Mouse (Mus musculus): ENCODE measurements at regions not wholly inside any gene's neighbourhood (a gene's known extent, or its start where the extent isn't known, plus 50 kb on each side); places are given as distances from the start of the nearest gene placed in this dataset.

- no peak for DNase-seq (ENCODE audit: low spot score)
- intact Hi-C loops (cut with DNase I) = no loop called here
Measured at GRCm38 (mm10) chr13:39225651-39226050, 265.0 kb upstream of the Slc35b3 start.

- no peak for DNase-seq (ENCODE audit: low spot score)
- intact Hi-C loops (cut with DNase I) = no loop called here
Measured at GRCm38 (mm10) chr13:39211076-39211475, 250.4 kb upstream of the Slc35b3 start.

GRCm38 (mm10) chr13:39183715-39184179, 223.1 kb upstream of the Slc35b3 start:
- intact Hi-C loops (cut with DNase I) = no loop called here
- DNase-seq (ENCODE audit: low spot score) = no peak

GRCm38 (mm10) chr13:39161980-39162379, 201.3 kb upstream of the Slc35b3 start:
- no peak for DNase-seq (ENCODE audit: low spot score)
- intact Hi-C loops (cut with DNase I) = no loop called here

- intact Hi-C loops (cut with DNase I) = no loop called here
- DNase-seq (ENCODE audit: low spot score) = no peak
Measured at GRCm38 (mm10) chr13:39127942-39128341, 167.3 kb upstream of the Slc35b3 start.

GRCm38 (mm10) chr13:39092058-39092457, 131.4 kb upstream of the Slc35b3 start:
- intact Hi-C loops (cut with DNase I) = no loop called here
- DNase-seq (ENCODE audit: low spot score) = no peak

- DNase-seq (ENCODE audit: low spot score) = no peak
- intact Hi-C loops (cut with DNase I) = no loop called here
Measured at GRCm38 (mm10) chr13:39084544-39084943, 123.9 kb upstream of the Slc35b3 start.

GRCm38 (mm10) chr13:39074211-39074610, 113.5 kb upstream of the Slc35b3 start:
- DNase-seq (ENCODE audit: low spot score) = no peak
- intact Hi-C loops (cut with DNase I) = no loop called here

GRCm38 (mm10) chr13:39032263-39032662, 71.6 kb upstream of the Slc35b3 start:
- intact Hi-C loops (cut with DNase I) = no loop called here
- no peak for DNase-seq (ENCODE audit: low spot score)

- DNase-seq (ENCODE audit: low spot score) = no peak
- intact Hi-C loops (cut with DNase I) = no loop called here
Measured at GRCm38 (mm10) chr13:39020168-39020567, 59.5 kb upstream of the Slc35b3 start.

GRCm38 (mm10) chr13:39011696-39012095, 51.0 kb upstream of the Slc35b3 start:
- intact Hi-C loops (cut with DNase I) = loop anchor here (5.0 kb wide), 2 partner anchors 154 to 319 kb away; no protein-coding TSS in a partner anchor
- DNase-seq (ENCODE audit: low spot score) = peak; percentile 27

Measured in heart, postnatal 25 days (tissue).